ENCODE assay signal across 17 mouse cellular contexts in the genomic region with DNA sequence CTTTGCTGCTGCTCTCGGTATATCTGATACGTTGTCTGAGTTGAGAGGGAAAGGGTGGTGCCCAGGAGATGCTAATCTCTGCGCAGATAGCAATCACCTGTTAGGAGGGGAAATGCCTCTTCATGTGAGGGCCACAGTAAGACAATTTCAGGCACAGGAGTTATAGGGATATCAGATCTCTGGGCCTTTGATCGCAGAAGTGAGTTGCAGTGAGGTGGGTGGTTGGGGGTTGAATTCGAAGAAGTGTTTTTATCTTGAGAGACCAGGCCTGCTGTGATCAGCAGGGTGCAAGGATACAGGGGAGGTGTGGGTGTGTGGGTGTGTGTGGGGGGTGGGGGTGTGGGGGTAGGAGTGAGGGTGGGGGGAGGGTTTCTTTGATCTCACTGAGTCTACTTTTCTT. TPM values are rescaled to one million over a fixed set of nuclear protein-coding genes. Genes with fewer than 3 reads are reported as not detected.
DNase-seq lines count a peak whose midpoint lies in the region; ATAC-seq and TF ChIP-seq lines count a peak whose summit lies in the region.
"Had no signal": no experiment of that assay in that cellular context is flagged by ENCODE, and none has a peak within 500 bp of the region (broad histone marks: within the 10 kb centered on the region; RNA-seq: fewer than 3 reads in every experiment).

No protein-coding gene starts in this region.

- no peak overlapping the region for H3K9ac ChIP-seq in MEL (ENCODE audit: control insufficient read depth, low read depth, low read length, poor library complexity, severe bottlenecking)
- no peak overlapping the region for H3K9ac ChIP-seq in liver, embryonic 12.5 days
- H3K9ac ChIP-seq: neural tube, embryonic 15.5 days had no signal

- TF ChIP-seq POLR2A in MEL (IDR thresholded peaks at IDR 0.05; ENCODE audit: control insufficient read depth in 1 of 2, insufficient read depth in 1 of 2, low read depth in 1 of 2, low read length in 2 of 2, poor library complexity in 1 of 2), result no peak
- no peak for TF ChIP-seq POLR2A in cerebellum, adult 2 months (IDR thresholded peaks at IDR 0.05; ENCODE audit: borderline replicate concordance, insufficient read depth, low read length)
- TF ChIP-seq POLR2A in kidney, adult 2 months (IDR thresholded peaks at IDR 0.05; ENCODE audit: low read depth, low read length), result no peak

- TF ChIP-seq EP300 in MEL (IDR thresholded peaks at IDR 0.05; ENCODE audit: low read depth in 1 of 2, low read length in 2 of 2), result peak; percentile 68 to 91

- H3K79me2 ChIP-seq in MEL (ENCODE audit: control insufficient read depth, insufficient read depth, low read length, poor library complexity), result no peaks in the 10 kb centered on the region

- peak overlapping the region; percentile 51 to 73 for H3K4me3 ChIP-seq in MEL (ENCODE audit: control insufficient read depth in 1 of 2, insufficient read depth in 1 of 2, low read depth in 2 of 2, low read length in 2 of 2)
- H3K4me3 ChIP-seq in liver, embryonic 12.5 days, result peak overlapping the region; percentile 26; the same call in 1 of the 2 replicates
- H3K4me3 ChIP-seq in cerebellum, adult 2 months (replicated peaks; ENCODE audit: insufficient read depth, low read depth, low read length), result no peak overlapping the region
- no peak overlapping the region for H3K4me3 ChIP-seq in kidney, adult 2 months (ENCODE audit: insufficient read depth, low read depth, low read length)
- H3K4me3 ChIP-seq: forebrain, embryonic 10.5 days; neural tube, embryonic 15.5 days had no signal

- peaks cover 0 to 10% of the 10 kb centered on the region in 2 experiments; a peak in 2 of 4 replicates for H3K36me3 ChIP-seq in MEL (ENCODE audit: control insufficient read depth in 1 of 2, insufficient read depth in 2 of 2, low read length in 2 of 2)
- H3K36me3 ChIP-seq in liver, embryonic 12.5 days, result peaks cover 11% of the 10 kb centered on the region
- H3K36me3 ChIP-seq in kidney, adult 2 months (ENCODE audit: control insufficient read depth, insufficient read depth, low read length), result no peaks in the 10 kb centered on the region
- H3K36me3 ChIP-seq: forebrain, embryonic 10.5 days; neural tube, embryonic 15.5 days had no signal

- no peaks in the 10 kb centered on the region for H3K27me3 ChIP-seq in MEL (ENCODE audit: control insufficient read depth in 1 of 2, insufficient read depth in 2 of 2, low read length in 2 of 2)
- no peaks in the 10 kb centered on the region; the same call in none of the 2 replicates for H3K27me3 ChIP-seq in liver, embryonic 12.5 days (replicated peaks)
- H3K27me3 ChIP-seq in cerebellum, adult 2 months (ENCODE audit: control insufficient read depth, insufficient read depth, low read length), result no peaks in the 10 kb centered on the region
- no peaks in the 10 kb centered on the region for H3K27me3 ChIP-seq in kidney, adult 2 months (replicated peaks; ENCODE audit: control insufficient read depth, insufficient read depth, low read length)
- H3K27me3 ChIP-seq: neural tube, embryonic 15.5 days had no signal

- H3K4me2 ChIP-seq in liver, embryonic 12.5 days, result peak overlapping the region; percentile 61
- H3K4me2 ChIP-seq: neural tube, embryonic 15.5 days had no signal

- H3K4me1 ChIP-seq in MEL (ENCODE audit: control insufficient read depth in 1 of 2, insufficient read depth in 2 of 2, low read length in 2 of 2), result peaks cover 6 to 29% of the 10 kb centered on the region in 2 experiments; a peak in 3 of 4 replicates
- peaks cover 37% of the 10 kb centered on the region for H3K4me1 ChIP-seq in liver, embryonic 12.5 days
- H3K4me1 ChIP-seq in cerebellum, adult 2 months (ENCODE audit: control insufficient read depth, insufficient read depth, low read length), result no peaks in the 10 kb centered on the region
- no peaks in the 10 kb centered on the region for H3K4me1 ChIP-seq in kidney, adult 2 months (ENCODE audit: control insufficient read depth, insufficient read depth, low read length)
- H3K4me1 ChIP-seq: forebrain, embryonic 10.5 days; neural tube, embryonic 15.5 days had no signal

- no peak for TF ChIP-seq CTCF in MEL (IDR thresholded peaks at IDR 0.05 in 2 of 3, conservative IDR thresholded peaks at IDR 0.05 in 1 of 3; ENCODE audit: control insufficient read depth in 1 of 3, insufficient read depth in 1 of 3, low read depth in 2 of 3, low read length in 3 of 3, poor library complexity in 1 of 3, severe bottlenecking in 1 of 3)
- TF ChIP-seq CTCF in cerebellum, adult 2 months (IDR thresholded peaks at IDR 0.05; ENCODE audit: borderline replicate concordance, insufficient read depth, low read depth, low read length), result no peak
- no peak for TF ChIP-seq CTCF in kidney, adult 2 months (conservative IDR thresholded peaks at IDR 0.05; ENCODE audit: insufficient read depth, insufficient read length, low read depth, low read length)

- no peaks in the 10 kb centered on the region for H3K9me3 ChIP-seq in MEL (replicated peaks; ENCODE audit: insufficient read depth, low read length)
- H3K9me3 ChIP-seq in liver, embryonic 12.5 days (replicated peaks), result peaks cover 7% of the 10 kb centered on the region; the same call in 1 of the 2 replicates
- H3K9me3 ChIP-seq: neural tube, embryonic 15.5 days had no signal

- peak; percentile 84 for DNase-seq in CD4-positive, CD25-positive, alpha-beta regulatory T cell, adult 2 months (ENCODE audit: low read depth, low spot score)
- peak; percentile 74 for DNase-seq in MEL (ENCODE audit: low read depth, low spot score)
- DNase-seq in cerebellum, adult 11 months, result no peak
- DNase-seq in cerebellum, adult 2 months, result no peak
- no peak for DNase-seq in left cerebral cortex, adult 18-20 months (ENCODE audit: low spot score in 2 of 2)
- no peak for DNase-seq in kidney, adult 2 months
- DNase-seq: adrenal gland, postnatal 36 days; cerebellum, adult 11-12 months; heart, adult 18-20 months; kidney, adult 8-10 months; left cerebral cortex, postnatal 4 days had no signal

- WGBS in liver, embryonic 12.5 days (ENCODE audit: insufficient replicate concordance), result 19% methylated on average over 5 of the region's 5 CpGs
- WGBS in cerebellum, adult 2 months, result 89% methylated on average over 5 of the region's 5 CpGs
- WGBS in kidney, adult 2 months, result 73% methylated on average over 5 of the region's 5 CpGs

- peak; percentile 91 for ATAC-seq in liver, embryonic 12.5 days
- peak; percentile 14; the same call in 1 of the 2 replicates for ATAC-seq in neutrophil, adult 5-6 weeks (ENCODE audit: extremely low read depth, insufficient number of reproducible peaks, low FRiP score, poor library complexity, severe bottlenecking)
- ATAC-seq: midbrain, embryonic 16.5 days had no signal

- H3K27ac ChIP-seq in MEL (ENCODE audit: control insufficient read depth, low read depth, low read length), result peak overlapping the region; percentile 67
- H3K27ac ChIP-seq in liver, embryonic 12.5 days, result peak overlapping the region; percentile 7; the same call in 1 of the 2 replicates
- H3K27ac ChIP-seq in cerebellum, adult 2 months (ENCODE audit: insufficient read depth, low read length), result no peak overlapping the region
- no peak overlapping the region for H3K27ac ChIP-seq in kidney, adult 2 months (ENCODE audit: insufficient read depth, low read depth, low read length)
- H3K27ac ChIP-seq: forebrain, embryonic 10.5 days; neural tube, embryonic 15.5 days had no signal

- no peak for TF ChIP-seq RAD21 in MEL (IDR thresholded peaks at IDR 0.05; ENCODE audit: low read depth, low read length)

TF ChIP-seq in MEL, 35 proteins besides CTCF, POLR2A, EP300 and RAD21 (continues in another document):
- TF ChIP-seq JUND (IDR thresholded peaks at IDR 0.05; ENCODE audit: low read depth, low read length), result no peak
- TF ChIP-seq BHLHE40 (IDR thresholded peaks at IDR 0.05; ENCODE audit: borderline replicate concordance, low read depth, low read length), result peak; percentile 34; the same call in 1 of the 2 replicates
- TF ChIP-seq GATA1 (IDR thresholded peaks at IDR 0.05; ENCODE audit: low read depth, low read length), result peak; percentile 85
- peak; percentile 74 for TF ChIP-seq ETS1 (IDR thresholded peaks at IDR 0.05; ENCODE audit: low read depth, low read length)
- no peak for TF ChIP-seq ZNF384 (IDR thresholded peaks at IDR 0.05; ENCODE audit: low read depth, low read length)
- no peak for TF ChIP-seq USF1 (IDR thresholded peaks at IDR 0.05; ENCODE audit: low read depth, low read length)
- TF ChIP-seq MXI1 (IDR thresholded peaks at IDR 0.05; ENCODE audit: low read depth, low read length), result no peak
- TF ChIP-seq MEF2A (IDR thresholded peaks at IDR 0.05; ENCODE audit: extremely low read depth, insufficient replicate concordance, low read depth, low read length, poor library complexity, severe bottlenecking), result peak; percentile 43; the same call in 1 of the 2 replicates
- TF ChIP-seq ZMIZ1 (IDR thresholded peaks at IDR 0.05; ENCODE audit: low read depth, low read length), result no peak
- peak; percentile 56; the same call in 1 of the 2 replicates for TF ChIP-seq RCOR1 (IDR thresholded peaks at IDR 0.05; ENCODE audit: low read depth, low read length)
- peak; percentile 92 for TF ChIP-seq TCF12 (IDR thresholded peaks at IDR 0.05; ENCODE audit: low read depth, low read length)
- TF ChIP-seq ZC3H11A (IDR thresholded peaks at IDR 0.05; ENCODE audit: low read depth, low read length), result no peak
- no peak for TF ChIP-seq HCFC1 (IDR thresholded peaks at IDR 0.05; ENCODE audit: low read depth, low read length)
- TF ChIP-seq MYB (IDR thresholded peaks at IDR 0.05; ENCODE audit: low read depth, low read length), result peak; percentile 47; the same call in 1 of the 2 replicates
- TF ChIP-seq SIN3A (IDR thresholded peaks at IDR 0.05; ENCODE audit: low read length), result peak; percentile 23; the same call in 1 of the 2 replicates

RNA-seq across cellular contexts. Expression of a gene that starts 24.4 kb away (rescaled TPM):
- total RNA-seq in MEL (2012; rRNA removed), result not detected in 2 replicates
- polyA plus RNA-seq in MEL (2012; ENCODE audit: insufficient read depth in 1 of 2, insufficient read length in 2 of 2, low read depth in 1 of 2, low replicate concordance in 2 of 2, missing spikeins in 1 of 2), result not detected
- polyA plus RNA-seq in liver, embryonic 12.5 days (2016; fragmentation: Nextera tagmentation; extraction: Ambion mirVana), result 0.05 and 0.07 TPM in 2 replicates
- total RNA-seq in neutrophil, adult 5-6 weeks (2017), result under 0.01 TPM in 2 replicates
- polyA plus RNA-seq in cerebellum, adult 2 months (2012; rRNA removed), result 0.02 TPM in 2 replicates
- total RNA-seq in left cerebral cortex, adult 18-20 months (2021), result 1 to 10 TPM in 1 of 2 experiments, under 1 TPM in 1; 0.49 to 1.2 TPM
- under 0.01 TPM in 1 of 2 replicates, not detected in the other for polyA plus RNA-seq in kidney, adult 2 months (2012; rRNA removed)
- polyA plus RNA-seq: forebrain, embryonic 10.5 days; hindbrain, embryonic 11.5 days; midbrain, embryonic 16.5 days had no signal

RNA-seq across cellular contexts. Expression of a gene that starts 53.3 kb away (rescaled TPM):
- total RNA-seq in MEL (2012; rRNA removed), result 0.08 and 0.13 TPM in 2 replicates
- under 1 TPM in 1 of 2 experiments, not detected in 1; 0.32 TPM for polyA plus RNA-seq in MEL (2012; ENCODE audit: insufficient read depth in 1 of 2, insufficient read length in 2 of 2, low read depth in 1 of 2, low replicate concordance in 2 of 2, missing spikeins in 1 of 2)
- 33.1 and 36.4 TPM in 2 replicates for polyA plus RNA-seq in liver, embryonic 12.5 days (2016; fragmentation: Nextera tagmentation; extraction: Ambion mirVana)
- 27.5 and 29.2 TPM in 2 replicates for total RNA-seq in neutrophil, adult 5-6 weeks (2017)
- polyA plus RNA-seq in cerebellum, adult 2 months (2012; rRNA removed), result 2.0 and 2.1 TPM in 2 replicates
- total RNA-seq in left cerebral cortex, adult 18-20 months (2021), result 1 to 10 TPM; 2.5 to 2.6 TPM
- 0.99 and 1.3 TPM in 2 replicates for polyA plus RNA-seq in kidney, adult 2 months (2012; rRNA removed)

Comparison
In these comparisons a context has a peak if more than half of its experiments do, and no peak if none do; other contexts are left out.
1. DNase-seq: peak in CD4-positive, CD25-positive, alpha-beta regulatory T cell, adult 2 months (single experiment) and MEL (single experiment); none in cerebellum, adult 11 months (single experiment), cerebellum, adult 2 months (0 of 2), left cerebral cortex, adult 18-20 months (0 of 2) and kidney, adult 2 months (single experiment).
2. H3K27ac ChIP-seq: peak in MEL (single experiment) and liver, embryonic 12.5 days (single experiment); none in cerebellum, adult 2 months (single experiment) and kidney, adult 2 months (single experiment).
3. H3K4me3 ChIP-seq: peak in MEL (2 of 2) and liver, embryonic 12.5 days (single experiment); none in cerebellum, adult 2 months (single experiment) and kidney, adult 2 months (single experiment).
4. RNA of a gene that starts 53.3 kb away (polyA plus RNA-seq): 33.1 to 36.4 TPM in liver, embryonic 12.5 days; 2.0 to 2.1 TPM in cerebellum, adult 2 months, 0.99 to 1.3 TPM in kidney, adult 2 months and 0.32 TPM in MEL; every median in the first group is over 10 times any median in the second.